Mouse (Mus musculus) fibroblast of lung, adult 2 months (primary cell): ENCODE data around the gene Olfr1357.
A peak's percentile ranks its signal among the peaks of the same experiment; 100 is the strongest.
"Not testable (repeated sequence)": the region's sequence is repeated elsewhere in the genome, so short reads cannot be mapped to it uniquely, and the experiment has no call there.

Experiments
- DNase-seq: peaks from one replicate; pipeline ENCODE4 v3.0.0-alpha.2; 2011; ENCODE audit warnings: low read depth

Olfr1357 gene

GRCm38 (mm10) chr10:78617974-78618373, at the start of gene Olfr1357:
Gene Olfr1357 (minus strand): TSS chr10:78618074.
- no peak for DNase-seq

- not testable (repeated sequence) for DNase-seq
These were observed 48.8 kb upstream of the Olfr1357 start for GRCm38 (mm10) chr10:78666696-78667095.

- no peak for DNase-seq
These were observed 46.7 kb upstream of the Olfr1357 start for GRCm38 (mm10) chr10:78664546-78664945.

GRCm38 (mm10) chr10:78661198-78661597, 43.3 kb upstream of the Olfr1357 start:
- no peak for DNase-seq

GRCm38 (mm10) chr10:78632311-78632710, 14.4 kb upstream of the Olfr1357 start:
- peak; percentile 19 for DNase-seq

- DNase-seq: no peak
These were observed 12.3 kb upstream of the Olfr1357 start for GRCm38 (mm10) chr10:78630194-78630593.

- DNase-seq: not testable (repeated sequence)
These were observed 5.3 kb upstream of the Olfr1357 start for GRCm38 (mm10) chr10:78623143-78623542.

- DNase-seq: no peak
These were observed 10.3 kb downstream of the Olfr1357 start for GRCm38 (mm10) chr10:78607602-78608001.

GRCm38 (mm10) chr10:78605080-78605479, 12.8 kb downstream of the Olfr1357 start:
- DNase-seq: peak; percentile 58

GRCm38 (mm10) chr10:78599865-78600264, 18.0 kb downstream of the Olfr1357 start:
- DNase-seq: no peak

GRCm38 (mm10) chr10:78594566-78594965, 23.3 kb downstream of the Olfr1357 start:
- DNase-seq: no peak

- DNase-seq: no peak
These were observed 23.7 kb downstream of the Olfr1357 start for GRCm38 (mm10) chr10:78594157-78594556.

GRCm38 (mm10) chr10:78593736-78594135, 24.1 kb downstream of the Olfr1357 start:
- DNase-seq: no peak

- DNase-seq: no peak
These were observed 25.0 kb downstream of the Olfr1357 start for GRCm38 (mm10) chr10:78592856-78593379.

GRCm38 (mm10) chr10:78591406-78592328, 26.2 kb downstream of the Olfr1357 start, which contains the start of gene Syde1:
Gene Syde1 (minus strand): TSS chr10:78591964.
- no peak for DNase-seq

GRCm38 (mm10) chr10:78590744-78591143, 27.1 kb downstream of the Olfr1357 start:
- no peak for DNase-seq

GRCm38 (mm10) chr10:78589901-78590300, 28.0 kb downstream of the Olfr1357 start:
- no peak for DNase-seq

- DNase-seq: no peak
These were observed 28.6 kb downstream of the Olfr1357 start for GRCm38 (mm10) chr10:78589291-78589690.

- DNase-seq: no peak
These were observed 31.8 kb downstream of the Olfr1357 start for GRCm38 (mm10) chr10:78586026-78586425.

GRCm38 (mm10) chr10:78585606-78586005, 32.3 kb downstream of the Olfr1357 start:
- no peak for DNase-seq

- no peak for DNase-seq
These were observed 32.9 kb downstream of the Olfr1357 start for GRCm38 (mm10) chr10:78584996-78585395.

- no peak for DNase-seq
These were observed 33.9 kb downstream of the Olfr1357 start for GRCm38 (mm10) chr10:78583939-78584338.

- no peak for DNase-seq
These were observed 34.5 kb downstream of the Olfr1357 start for GRCm38 (mm10) chr10:78583347-78583746.
